Mouse (Mus musculus) embryo, embryonic 10.5 days (tissue): ENCODE results near the gene Spata2l.
"Not testable (repeated sequence)": the region's sequence is repeated elsewhere in the genome, so short reads cannot be mapped to it uniquely, and the experiment has no call there.

Source experiments
- DNase-seq: peaks from one replicate; pipeline ENCODE4 v3.0.0-alpha.2; 2015; ENCODE audit warnings: low spot score

The Spata2l gene

DNA sequence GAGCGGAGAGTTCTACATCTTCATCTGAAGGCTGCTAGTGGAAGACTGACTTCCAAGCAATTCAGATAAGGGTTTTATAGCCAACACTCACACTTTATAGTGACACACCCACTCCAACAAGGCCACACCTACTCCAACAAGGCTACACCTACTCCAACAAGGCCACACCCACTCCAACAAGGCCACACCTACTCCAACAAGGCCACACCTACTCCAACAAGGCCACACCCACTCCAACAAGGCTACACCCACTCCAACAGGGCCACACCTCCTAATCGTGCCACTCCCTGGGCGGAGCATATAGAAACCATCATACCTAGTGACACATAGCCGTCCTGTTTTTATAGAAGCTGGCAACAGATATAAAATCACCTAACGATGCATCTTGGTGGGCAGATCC, 39.0 kb downstream of the Spata2l start:
- not testable (repeated sequence) for DNase-seq

DNA sequence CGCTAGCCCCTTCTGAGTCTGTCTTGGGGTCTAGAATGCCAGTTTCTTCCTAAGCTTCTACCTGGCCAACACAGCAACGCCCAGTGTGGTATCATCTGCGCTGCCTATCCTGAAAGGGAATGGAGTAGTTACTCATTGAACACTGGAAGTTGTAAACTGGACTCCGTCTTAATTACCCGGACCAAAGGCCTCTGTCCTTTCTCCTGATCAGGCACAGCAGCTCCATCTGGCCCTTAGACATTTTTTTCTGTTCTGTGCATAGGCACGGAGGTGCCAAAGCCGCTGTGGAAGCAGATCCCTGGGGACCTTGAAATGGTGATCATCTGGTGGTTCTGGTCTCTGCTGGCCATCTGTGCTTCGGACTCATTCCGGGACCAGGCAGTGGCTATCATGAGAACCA, 42.3 kb downstream of the Spata2l start:
- no peak for DNase-seq

GRCm38 (mm10) chr8:123191908-123192307, 44.1 kb downstream of the Spata2l start:
- no peak for DNase-seq

DNA sequence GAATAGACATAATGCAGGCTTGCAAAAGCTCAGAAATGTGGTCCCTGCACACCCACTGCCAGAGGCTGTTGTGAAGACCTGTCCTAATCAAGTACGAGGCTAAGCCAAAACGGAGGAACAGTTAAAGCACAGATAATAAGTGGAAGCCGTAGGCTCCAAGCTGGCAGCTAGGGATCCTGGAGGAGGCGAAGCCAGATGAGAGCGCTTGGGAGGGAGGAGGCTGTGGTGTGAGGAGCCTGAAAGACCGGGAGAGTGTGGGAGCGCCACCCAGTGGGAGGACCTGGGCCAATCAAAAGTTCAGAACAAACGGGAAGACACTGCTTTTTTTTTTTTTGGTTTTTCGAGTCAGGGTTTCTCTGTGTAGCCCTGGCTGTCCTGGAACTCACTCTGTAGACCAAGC, 45.4 kb downstream of the Spata2l start:
- peak; percentile 92 for DNase-seq

- DNase-seq: no peak
Observed at GRCm38 (mm10) chr8:123188841-123189240, 47.2 kb downstream of the Spata2l start.

GRCm38 (mm10) chr8:123188006-123188405, 48.0 kb downstream of the Spata2l start:
- DNase-seq: no peak

GRCm38 (mm10) chr8:123185566-123186409, 50.2 kb downstream of the Spata2l start, which contains the start of gene Dpep1:
Dpep1 (plus strand) TSS chr8:123186242.
- DNase-seq: peak; percentile 80

DNA sequence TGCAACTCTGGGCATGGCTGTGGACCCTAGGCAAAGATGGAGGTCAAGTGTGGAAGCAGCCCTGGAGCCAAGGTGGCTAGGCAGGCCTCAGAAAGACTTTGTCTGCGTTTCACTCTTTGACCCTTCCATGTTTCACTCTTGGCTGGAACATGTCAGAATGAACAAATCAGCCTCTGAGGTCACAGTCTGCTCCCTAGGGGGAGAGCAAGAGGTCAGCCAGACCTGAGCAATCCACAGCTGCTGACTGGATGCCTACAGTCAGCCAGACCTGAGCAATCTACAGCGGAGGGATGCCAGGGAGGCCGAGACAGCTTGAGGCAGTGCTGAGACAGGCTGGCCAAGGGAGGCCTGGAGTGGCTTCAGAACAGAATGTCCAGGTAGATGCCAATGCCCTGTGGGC, 54.6 kb downstream of the Spata2l start:
- peak; percentile 84 for DNase-seq
